Mouse (Mus musculus) right cerebral cortex, postnatal 4 days (tissue): ENCODE measurements at regions not wholly inside any gene's neighbourhood (a gene's known extent, or its start where the extent isn't known, plus 50 kb on each side); places are given as distances from the start of the nearest gene placed in this dataset.

Source experiments
- DNase-seq: peaks from one replicate; pipeline ENCODE4 v3.0.0-alpha.2; 2022

GRCm38 (mm10) chr8:36304809-36305208, 539.2 kb downstream of the Gm19410 start:
- no peak for DNase-seq

- DNase-seq, result no peak
These were observed 540.7 kb downstream of the Gm19410 start for GRCm38 (mm10) chr8:36306336-36306735.

GRCm38 (mm10) chr8:36307496-36307895, 541.9 kb downstream of the Gm19410 start:
- DNase-seq, result no peak

GRCm38 (mm10) chr8:36308056-36308455, 542.5 kb downstream of the Gm19410 start:
- no peak for DNase-seq

- DNase-seq, result no peak
These were observed 543.7 kb downstream of the Gm19410 start for GRCm38 (mm10) chr8:36309326-36309725.

GRCm38 (mm10) chr8:36309952-36310351, 544.4 kb downstream of the Gm19410 start:
- peak; percentile 11 for DNase-seq

GRCm38 (mm10) chr8:36311734-36312133, 546.1 kb downstream of the Gm19410 start:
- no peak for DNase-seq

- no peak for DNase-seq
These were observed 547.4 kb downstream of the Gm19410 start for GRCm38 (mm10) chr8:36312963-36313362.

GRCm38 (mm10) chr8:36318396-36318795, 552.8 kb downstream of the Gm19410 start:
- no peak for DNase-seq

GRCm38 (mm10) chr8:36318884-36319283, 553.3 kb downstream of the Gm19410 start:
- DNase-seq, result no peak

- DNase-seq, result no peak
These were observed 553.8 kb downstream of the Gm19410 start for GRCm38 (mm10) chr8:36319314-36319959.

- DNase-seq, result no peak
These were observed 556.5 kb downstream of the Gm19410 start for GRCm38 (mm10) chr8:36322125-36322524.

- DNase-seq, result no peak
These were observed 557.0 kb downstream of the Gm19410 start for GRCm38 (mm10) chr8:36322578-36322977.

- no peak for DNase-seq
These were observed 573.0 kb downstream of the Gm19410 start for GRCm38 (mm10) chr8:36338628-36339027.

- no peak for DNase-seq
These were observed 573.9 kb downstream of the Gm19410 start for GRCm38 (mm10) chr8:36339449-36339848.

- no peak for DNase-seq
These were observed 574.9 kb downstream of the Gm19410 start for GRCm38 (mm10) chr8:36340454-36340853.

GRCm38 (mm10) chr8:36341965-36342364, 576.4 kb downstream of the Gm19410 start:
- DNase-seq, result no peak

GRCm38 (mm10) chr8:36342650-36343049, 577.1 kb downstream of the Gm19410 start:
- no peak for DNase-seq

GRCm38 (mm10) chr8:36346682-36347324, 581.2 kb downstream of the Gm19410 start:
- peak; percentile 70 for DNase-seq

- DNase-seq, result no peak
These were observed 582.5 kb downstream of the Gm19410 start for GRCm38 (mm10) chr8:36348067-36348466.

GRCm38 (mm10) chr8:36354926-36355325, 589.3 kb downstream of the Gm19410 start:
- no peak for DNase-seq

- DNase-seq, result no peak
These were observed 593.4 kb downstream of the Gm19410 start for GRCm38 (mm10) chr8:36358998-36359397.

GRCm38 (mm10) chr8:36361255-36361654, 595.7 kb downstream of the Gm19410 start:
- peak; percentile 79 for DNase-seq

- DNase-seq, result no peak
These were observed 596.2 kb downstream of the Gm19410 start for GRCm38 (mm10) chr8:36361818-36362217.

GRCm38 (mm10) chr8:36363291-36363690, 597.7 kb downstream of the Gm19410 start:
- no peak for DNase-seq
